Mouse (Mus musculus): ENCODE data around the gene Slf2. TPM values are rescaled to one million over a fixed set of nuclear protein-coding genes. Genes with fewer than 3 reads are reported as not detected.

The Slf2 gene
- total and polyA plus RNA-seq, 3 experiments: 20.6 to 22.9 (median 22.6) TPM

DNA sequence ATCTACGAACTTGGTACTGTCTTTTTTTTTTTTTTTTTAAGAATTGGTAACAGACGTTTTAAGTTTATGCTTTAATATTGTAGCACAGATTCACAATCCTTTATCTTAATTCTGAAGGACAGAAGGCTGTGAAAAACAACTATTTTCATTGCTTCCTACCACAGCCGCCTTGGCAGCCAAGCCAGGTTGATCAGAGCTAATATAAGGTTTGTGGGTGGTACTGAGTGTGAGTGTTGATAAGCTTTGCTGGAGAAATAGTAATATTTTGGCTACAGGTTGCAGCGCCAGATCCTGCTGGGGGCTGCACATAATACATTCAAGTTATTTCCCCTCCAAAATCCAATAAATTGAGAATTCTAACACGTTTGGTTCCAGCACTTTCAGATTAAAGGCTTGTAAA is 1.1 kb downstream of the Slf2 start:
- no peaks in the 10 kb centered on the region for H3K27me3 ChIP-seq (replicated peaks)
- peak overlapping the region; percentile 86; the same call in 1 of the 2 replicates for H3K9ac ChIP-seq (ENCODE audit: insufficient read depth, low read depth)
- dilution Hi-C loops (cut with MboI; ENCODE audit: extremely low pct_ligation_motif_present, extremely low pct_unique_long_range_greater_than_20kb, low sequenced_read_pairs): no loop called here
- H3K4me2 ChIP-seq (ENCODE audit: insufficient read depth, low read depth, poor library complexity, severe bottlenecking): peak overlapping the region; percentile 89
- peaks cover 28% of the 10 kb centered on the region for H3K79me2 ChIP-seq (replicated peaks; ENCODE audit: control insufficient read depth, extremely low read depth, insufficient read depth, poor library complexity, severe bottlenecking)
- peaks cover 16 to 36% of the 10 kb centered on the region in 2 experiments for H3K36me3 ChIP-seq (replicated peaks in 1 of 2; ENCODE audit: control insufficient read depth in 1 of 2, insufficient read depth in 1 of 2, low read length in 1 of 2)
- H3K9me3 ChIP-seq (replicated peaks; ENCODE audit: low read length): no peaks in the 10 kb centered on the region
- peak overlapping the region; percentile 56 to 97 (median 60) for H3K4me3 ChIP-seq (replicated peaks in 1 of 3; ENCODE audit: low read depth in 2 of 3, low read length in 2 of 3, poor library complexity in 1 of 3)
- TF ChIP-seq JUN (IDR thresholded peaks at IDR 0.05; ENCODE audit: insufficient read depth, low read depth, low read length) (no peak), POLR2AphosphoS2 (IDR thresholded peaks at IDR 0.05; ENCODE audit: low read depth, low read length) (no peak), MAZ (IDR thresholded peaks at IDR 0.05; ENCODE audit: low read depth, low read length) (no peak), EP300 (IDR thresholded peaks at IDR 0.05; ENCODE audit: low read length) (no peak), GABPA (IDR thresholded peaks at IDR 0.05; ENCODE audit: insufficient replicate concordance, low read depth, low read length) (no peak), JUND (conservative IDR thresholded peaks at IDR 0.05; ENCODE audit: low read depth, low read length) (no peak), MEF2A (IDR thresholded peaks at IDR 0.05; ENCODE audit: borderline replicate concordance, low read depth, low read length) (no peak), KAT2A (IDR thresholded peaks at IDR 0.05; ENCODE audit: insufficient replicate concordance, low read length) (no peak), ZC3H11A (IDR thresholded peaks at IDR 0.05; ENCODE audit: low read depth, low read length) (no peak)
- in situ Hi-C loops (cut with MboI; ENCODE audit: low pct_ligation_motif_present, low pct_unique_long_range_greater_than_20kb, low sequenced_read_pairs): no loop called here
- peaks cover 3 to 34% of the 10 kb centered on the region in 2 experiments; a peak in 3 of 4 replicates for H3K4me1 ChIP-seq (ENCODE audit: control insufficient read depth in 1 of 2, insufficient read depth in 2 of 2)
- no peak for DNase-seq (ENCODE audit: extremely low read depth)
- no peak overlapping the region for H3K27ac ChIP-seq (ENCODE audit: insufficient read depth, low read depth)

DNA sequence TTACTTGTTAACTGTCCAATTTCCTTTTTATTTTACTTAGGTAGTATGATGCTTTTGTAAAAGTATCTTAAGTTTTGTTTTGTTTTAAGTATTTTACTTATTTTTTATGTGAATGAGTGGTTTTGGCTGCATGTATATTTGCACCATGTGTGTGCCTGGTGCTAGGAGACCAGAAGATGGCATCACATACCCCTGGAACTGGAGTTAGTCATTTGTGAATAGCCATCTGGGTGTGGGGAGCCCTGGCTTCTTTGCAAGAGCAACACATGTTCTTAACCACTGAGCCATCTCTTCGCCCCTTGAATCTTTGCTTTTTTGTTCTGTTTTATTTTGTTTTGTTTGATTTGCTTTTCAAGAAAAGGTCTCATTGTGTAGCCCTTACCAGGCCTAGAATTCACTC is 2.2 kb downstream of the Slf2 start:
- Histone ChIP-seq H3K36me3 (replicated peaks in 1 of 2; ENCODE audit: control insufficient read depth in 1 of 2, insufficient read depth in 1 of 2, low read length in 1 of 2) (peaks cover 16 to 41% of the 10 kb centered on the region in 2 experiments), H3K4me3 (replicated peaks in 1 of 3; ENCODE audit: low read depth in 2 of 3, low read length in 2 of 3, poor library complexity in 1 of 3) (no peak overlapping the region), H3K27me3 (replicated peaks) (no peaks in the 10 kb centered on the region), H3K4me1 (ENCODE audit: control insufficient read depth in 1 of 2, insufficient read depth in 2 of 2) (peaks cover 3 to 24% of the 10 kb centered on the region in 2 experiments; a peak in 3 of 4 replicates), H3K79me2 (replicated peaks; ENCODE audit: control insufficient read depth, extremely low read depth, insufficient read depth, poor library complexity, severe bottlenecking) (peaks cover 28% of the 10 kb centered on the region), H3K9ac (ENCODE audit: insufficient read depth, low read depth) (no peak overlapping the region), H3K4me2 (ENCODE audit: insufficient read depth, low read depth, poor library complexity, severe bottlenecking) (no peak overlapping the region; the same call in 1 of the 2 replicates), H3K9me3 (replicated peaks; ENCODE audit: low read length) (no peaks in the 10 kb centered on the region), H3K27ac (ENCODE audit: insufficient read depth, low read depth) (no peak overlapping the region)
- in situ Hi-C loops (cut with MboI; ENCODE audit: low pct_ligation_motif_present, low pct_unique_long_range_greater_than_20kb, low sequenced_read_pairs) (no loop called here), dilution Hi-C loops (cut with MboI; ENCODE audit: extremely low pct_ligation_motif_present, extremely low pct_unique_long_range_greater_than_20kb, low sequenced_read_pairs) (no loop called here)
- TF ChIP-seq POLR2AphosphoS2 (IDR thresholded peaks at IDR 0.05; ENCODE audit: low read depth, low read length): no peak
- no peak for TF ChIP-seq NELFE (IDR thresholded peaks at IDR 0.05; ENCODE audit: low read depth, low read length)
- peak in 1 of 2 experiments; percentile 43; a peak in 2 of 4 replicates for TF ChIP-seq CTCF (conservative IDR thresholded peaks at IDR 0.05 in 1 of 2, IDR thresholded peaks at IDR 0.05 in 1 of 2; ENCODE audit: low read depth in 2 of 2, low read length in 2 of 2)
- TF ChIP-seq RCOR1 (conservative IDR thresholded peaks at IDR 0.05; ENCODE audit: low read depth, low read length): no peak
- TF ChIP-seq RAD21 (IDR thresholded peaks at IDR 0.05; ENCODE audit: low read depth, low read length): peak; percentile 18
- peak; percentile 50 for DNase-seq (ENCODE audit: extremely low read depth)

DNA sequence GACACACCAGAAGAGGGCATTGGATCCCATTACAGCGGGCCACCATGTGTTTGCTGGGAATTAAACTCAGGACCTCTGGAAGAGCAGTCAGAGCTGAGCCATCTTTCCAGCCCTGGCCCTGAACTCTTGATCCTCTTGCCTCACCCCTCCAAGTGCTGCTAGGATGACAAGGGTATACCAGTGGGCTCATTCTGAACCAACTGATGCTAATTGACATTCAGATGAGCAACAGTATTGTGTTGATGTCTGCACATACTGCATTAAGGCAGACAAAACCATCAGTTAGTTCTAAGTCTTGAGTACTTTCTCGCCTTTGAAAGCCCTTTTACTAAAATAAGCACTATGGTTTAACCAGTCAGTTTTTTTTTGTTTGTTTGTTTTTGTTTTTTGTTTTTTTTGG is 28.7 kb downstream of the Slf2 start:
- TF ChIP-seq KAT2A (IDR thresholded peaks at IDR 0.05; ENCODE audit: insufficient replicate concordance, low read length) (no peak), E2F4 (IDR thresholded peaks at IDR 0.05; ENCODE audit: insufficient replicate concordance, low read depth, low read length) (no peak), MXI1 (IDR thresholded peaks at IDR 0.05; ENCODE audit: low read depth, low read length) (no peak), GABPA (IDR thresholded peaks at IDR 0.05; ENCODE audit: insufficient replicate concordance, low read depth, low read length) (no peak), IRF4 (IDR thresholded peaks at IDR 0.05; ENCODE audit: low read depth, low read length) (no peak), ETS1 (conservative IDR thresholded peaks at IDR 0.05; ENCODE audit: low read depth, low read length) (no peak), TCF12 (IDR thresholded peaks at IDR 0.05; ENCODE audit: low read depth, low read length) (no peak), USF2 (conservative IDR thresholded peaks at IDR 0.05; ENCODE audit: low read depth, low read length) (no peak), MAFK (IDR thresholded peaks at IDR 0.05; ENCODE audit: insufficient replicate concordance, low read length) (no peak), ZNF384 (IDR thresholded peaks at IDR 0.05; ENCODE audit: low read depth, low read length) (no peak), JUND (conservative IDR thresholded peaks at IDR 0.05; ENCODE audit: low read depth, low read length) (no peak), POLR2A (IDR thresholded peaks at IDR 0.05; ENCODE audit: low read depth, low read length) (no peak), MEF2A (IDR thresholded peaks at IDR 0.05; ENCODE audit: borderline replicate concordance, low read depth, low read length) (no peak), CTCF (conservative IDR thresholded peaks at IDR 0.05 in 1 of 2, IDR thresholded peaks at IDR 0.05 in 1 of 2; ENCODE audit: low read depth in 2 of 2, low read length in 2 of 2) (no peak)
- Histone ChIP-seq H3K36me3 (replicated peaks in 1 of 2; ENCODE audit: control insufficient read depth in 1 of 2, insufficient read depth in 1 of 2, low read length in 1 of 2) (peaks cover 54 to 84% of the 10 kb centered on the region in 2 experiments), H3K27me3 (replicated peaks) (no peaks in the 10 kb centered on the region), H3K4me1 (ENCODE audit: control insufficient read depth in 1 of 2, insufficient read depth in 2 of 2) (no peaks in the 10 kb centered on the region), H3K9ac (ENCODE audit: insufficient read depth, low read depth) (no peak overlapping the region), H3K27ac (ENCODE audit: insufficient read depth, low read depth) (no peak overlapping the region), H3K9me3 (replicated peaks; ENCODE audit: low read length) (no peaks in the 10 kb centered on the region), H3K4me2 (ENCODE audit: insufficient read depth, low read depth, poor library complexity, severe bottlenecking) (no peak overlapping the region), H3K4me3 (replicated peaks in 1 of 3; ENCODE audit: low read depth in 2 of 3, low read length in 2 of 3, poor library complexity in 1 of 3) (no peak overlapping the region), H3K79me2 (replicated peaks; ENCODE audit: control insufficient read depth, extremely low read depth, insufficient read depth, poor library complexity, severe bottlenecking) (no peaks in the 10 kb centered on the region)
- dilution Hi-C loops (cut with MboI; ENCODE audit: extremely low pct_ligation_motif_present, extremely low pct_unique_long_range_greater_than_20kb, low sequenced_read_pairs) (no loop called here), in situ Hi-C loops (cut with MboI; ENCODE audit: low pct_ligation_motif_present, low pct_unique_long_range_greater_than_20kb, low sequenced_read_pairs) (no loop called here)
- no peak for DNase-seq (ENCODE audit: extremely low read depth)
